ENCODE assay signal across 7 mouse cellular contexts in genomic region chr8:11728482-11729295, GRCm38 (mm10). TPM values are rescaled to one million over a fixed set of nuclear protein-coding genes. Genes with fewer than 3 reads are reported as not detected.
DNase-seq lines count a peak whose midpoint lies in the region; ATAC-seq lines count a peak whose summit lies in the region.

No protein-coding gene starts in this region.

- H3K9me3 ChIP-seq in forebrain, embryonic 16.5 days (ENCODE audit: control insufficient read depth, low read length): no peaks in the 10 kb centered on the region
- H3K9me3 ChIP-seq in liver, embryonic 13.5 days (replicated peaks): no peaks in the 10 kb centered on the region

- no peaks in the 10 kb centered on the region for H3K36me3 ChIP-seq in forebrain, embryonic 16.5 days (ENCODE audit: control insufficient read depth, insufficient read depth)
- H3K36me3 ChIP-seq in liver, embryonic 13.5 days: no peaks in the 10 kb centered on the region

- under 1% methylated on average over 58 of the region's 61 CpGs for WGBS in forebrain, embryonic 16.5 days
- WGBS in liver, embryonic 13.5 days (ENCODE audit: insufficient replicate concordance): 3% methylated on average over 61 of the region's 61 CpGs

- H3K4me2 ChIP-seq in forebrain, embryonic 16.5 days (ENCODE audit: low read length): peak overlapping the region; percentile 70
- H3K4me2 ChIP-seq in liver, embryonic 13.5 days: peak overlapping the region; percentile 61

- 0 out of 2 replicates have a peak, but pooled peaks cover 5% of the 10 kb centered on the region for H3K27me3 ChIP-seq in forebrain, embryonic 16.5 days (replicated peaks; ENCODE audit: control insufficient read depth, insufficient read depth, low read length)
- peaks cover 77% of the 10 kb centered on the region for H3K27me3 ChIP-seq in liver, embryonic 13.5 days

- H3K4me3 ChIP-seq in forebrain, embryonic 16.5 days (replicated peaks; ENCODE audit: low read length): peak overlapping the region; percentile 65
- H3K4me3 ChIP-seq in liver, embryonic 13.5 days (replicated peaks): peak overlapping the region; percentile 56

- peaks cover 34% of the 10 kb centered on the region for H3K4me1 ChIP-seq in forebrain, embryonic 16.5 days (replicated peaks; ENCODE audit: control insufficient read depth, insufficient read depth, low read length)
- H3K4me1 ChIP-seq in liver, embryonic 13.5 days (replicated peaks): peaks cover 14% of the 10 kb centered on the region; the same call in 1 of the 2 replicates

- peak overlapping the region; percentile 93 for H3K9ac ChIP-seq in forebrain, embryonic 16.5 days (replicated peaks; ENCODE audit: low read depth, low read length)
- H3K9ac ChIP-seq in liver, embryonic 13.5 days: peak overlapping the region; percentile 63

- ATAC-seq in forebrain, embryonic 16.5 days: peak; percentile 19; the same call in 1 of the 2 replicates
- ATAC-seq in liver, embryonic 13.5 days (ENCODE audit: low read depth): no peak; the same call in 1 of the 2 replicates

- DNase-seq in WW6 (ENCODE audit: low read depth, low spot score): peak; percentile 24
- DNase-seq in cerebellum, adult 18-20 months: peak; percentile 47 to 68
- DNase-seq in kidney, adult 9 months: peak; percentile 82
- no peak for DNase-seq in liver, embryonic 13.5 days
- peak; percentile 48 for DNase-seq in right cerebral cortex, postnatal 14 days
- no peak for DNase-seq in natural killer cell, adult 2 months (ENCODE audit: low spot score in 2 of 2)

- peak overlapping the region; percentile 100 for H3K27ac ChIP-seq in forebrain, embryonic 16.5 days (ENCODE audit: low read length)
- H3K27ac ChIP-seq in liver, embryonic 13.5 days: peak overlapping the region; percentile 66

RNA-seq across cellular contexts. Expression of gene Arhgef7, which starts 1.2 kb away (rescaled TPM):
- polyA plus RNA-seq in forebrain, embryonic 16.5 days (2015; fragmentation: Nextera tagmentation; extraction: Ambion mirVana): 71.0 and 77.3 TPM in 2 replicates
- 9.4 and 11.5 TPM in 2 replicates for polyA plus RNA-seq in liver, embryonic 13.5 days (2015; fragmentation: Nextera tagmentation; extraction: Ambion mirVana)

RNA-seq across cellular contexts. Expression of gene 1700016D06Rik, which starts 27.8 kb away (rescaled TPM):
- polyA plus RNA-seq in forebrain, embryonic 16.5 days (2015; fragmentation: Nextera tagmentation; extraction: Ambion mirVana): 0.32 TPM in 1 of 2 replicates, not detected in the other
- not detected in 2 replicates for polyA plus RNA-seq in liver, embryonic 13.5 days (2015; fragmentation: Nextera tagmentation; extraction: Ambion mirVana)

Comparison
In these comparisons a context has a peak if more than half of its experiments do, and no peak if none do; other contexts are left out.
1. DNase-seq: peak in WW6 (single experiment), cerebellum, adult 18-20 months (2 of 2), kidney, adult 9 months (single experiment) and right cerebral cortex, postnatal 14 days (single experiment); none in liver, embryonic 13.5 days (single experiment) and natural killer cell, adult 2 months (0 of 2).